Mouse (Mus musculus): ENCODE results near the gene AC192777.2. TPM values are rescaled to one million over a fixed set of nuclear protein-coding genes. Genes with fewer than 3 reads are reported as not detected.
"Not testable (repeated sequence)": the region's sequence is repeated elsewhere in the genome, so short reads cannot be mapped to it uniquely, and the experiment has no call there.

The AC192777.2 gene
- polyA plus RNA-seq (2011; ENCODE audit: insufficient read depth, insufficient read length, low replicate concordance, missing spikeins): not detected in 2 replicates

DNA sequence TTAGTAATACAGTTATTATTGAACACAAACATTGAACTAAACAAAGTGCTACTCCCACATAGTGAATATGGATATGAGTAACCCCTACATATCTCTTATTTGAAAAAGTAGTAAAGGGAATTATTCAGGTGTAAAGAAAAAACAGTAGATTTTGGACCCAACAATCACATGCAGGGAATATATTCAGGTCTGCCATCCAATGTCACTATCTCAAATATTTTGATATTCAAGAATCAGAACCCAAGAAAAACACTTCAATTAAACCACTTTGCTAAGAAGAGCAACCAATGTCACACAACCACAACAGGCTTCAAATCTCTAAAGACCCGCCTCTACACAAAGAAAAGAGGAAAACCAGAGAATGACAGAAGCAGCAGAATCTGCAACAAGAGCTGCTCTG lies at the start of gene AC192777.2:
AC192777.2 (plus strand) TSS at position 301 of the 400 bp plus-strand sequence.
- 58% methylated on average over 1 of the region's 1 CpGs for WGBS
- not testable (repeated sequence) for H3K27ac ChIP-seq (ENCODE audit: control insufficient read depth, insufficient read depth, low read depth, low read length, poor library complexity); H3K4me3 ChIP-seq (replicated peaks; ENCODE audit: control insufficient read depth, low read depth, low read length); H3K4me1 ChIP-seq (ENCODE audit: control insufficient read depth, insufficient read depth, low read length)

DNA sequence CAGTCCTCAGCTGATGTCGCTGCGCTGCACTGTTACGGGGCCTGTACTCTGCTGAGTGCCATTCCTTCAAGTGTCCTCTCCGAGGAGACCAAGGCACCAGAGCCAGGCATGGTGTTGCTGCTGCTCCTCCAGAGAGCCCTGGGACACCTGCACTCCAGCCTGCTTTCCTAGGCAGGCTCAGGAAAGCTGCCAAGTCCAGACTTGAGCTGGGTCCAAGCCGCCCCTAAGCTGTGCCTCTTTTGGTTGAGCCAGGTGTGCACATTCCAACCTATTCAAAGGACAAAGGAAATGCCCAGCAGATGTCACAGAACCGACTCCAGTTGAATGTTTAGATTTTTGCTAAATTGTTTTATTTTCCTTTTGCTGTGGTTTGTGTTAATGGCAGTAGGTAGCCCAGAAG lies 20.9 kb downstream of the AC192777.2 start:
- not testable (repeated sequence) for H3K4me1 ChIP-seq (ENCODE audit: control insufficient read depth, insufficient read depth, low read length); H3K4me3 ChIP-seq (replicated peaks; ENCODE audit: control insufficient read depth, low read depth, low read length); H3K27ac ChIP-seq (ENCODE audit: control insufficient read depth, insufficient read depth, low read depth, low read length, poor library complexity)
- 67% methylated on average over 6 of the region's 6 CpGs for WGBS

GRCm38 (mm10) chr17:40116877-40117276 lies 21.6 kb downstream of the AC192777.2 start:
- 56% methylated on average over 4 of the region's 4 CpGs for WGBS
- not testable (repeated sequence) for H3K4me1 ChIP-seq (ENCODE audit: control insufficient read depth, insufficient read depth, low read length); H3K27ac ChIP-seq (ENCODE audit: control insufficient read depth, insufficient read depth, low read depth, low read length, poor library complexity); H3K4me3 ChIP-seq (replicated peaks; ENCODE audit: control insufficient read depth, low read depth, low read length)

Other genes with a start within 250 kb of the AC192777.2 start
- gene Esp38, start 144.9 kb upstream of the AC192777.2 start, polyA plus RNA-seq (2011; ENCODE audit: insufficient read depth, insufficient read length, low replicate concordance, missing spikeins): not detected in 2 replicates
- gene Pgk2, start 113.2 kb downstream of the AC192777.2 start, polyA plus RNA-seq (2011; ENCODE audit: insufficient read depth, insufficient read length, low replicate concordance, missing spikeins): not detected in 2 replicates
- not detected in 2 replicates for gene Crisp3, start 146.8 kb downstream of the AC192777.2 start, polyA plus RNA-seq (2011; ENCODE audit: insufficient read depth, insufficient read length, low replicate concordance, missing spikeins)
- gene Crisp1, start 223.8 kb downstream of the AC192777.2 start, polyA plus RNA-seq (2011; ENCODE audit: insufficient read depth, insufficient read length, low replicate concordance, missing spikeins): 1.1 TPM in 1 of 2 replicates, not detected in the other